Mouse (Mus musculus): ENCODE results near the gene Ksr1. TPM values are rescaled to one million over a fixed set of nuclear protein-coding genes. Genes with fewer than 3 reads are reported as not detected.

Ksr1 gene
- polyA plus RNA-seq, 1 experiment, result 20.3 TPM

DNA sequence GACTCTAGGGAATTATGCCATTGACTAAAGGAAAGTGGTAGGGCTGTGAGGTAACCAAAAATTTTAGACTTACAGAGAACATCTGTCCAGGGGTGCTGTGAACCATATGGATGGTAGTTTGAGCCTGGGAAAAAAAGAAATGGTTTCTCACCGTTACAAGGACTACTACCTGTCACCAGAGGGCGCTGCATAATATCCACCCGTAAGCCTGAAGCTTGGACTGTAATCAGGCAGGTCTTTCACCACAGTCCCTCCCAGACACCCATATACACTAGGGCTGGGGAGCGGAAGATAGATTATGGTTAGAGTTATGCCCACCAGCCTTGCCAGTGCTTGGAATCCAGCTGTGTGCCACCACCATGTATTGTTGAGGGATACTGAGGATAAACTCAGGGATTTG lies 178.8 kb downstream of the Ksr1 start:
- TF ChIP-seq GATA1 (IDR thresholded peaks at IDR 0.05; ENCODE audit: low read length), result no peak

Other genes starting within 250 kb of the Ksr1 start
- gene Nos2, start 225.6 kb downstream of the Ksr1 start, polyA plus RNA-seq (2012), result not detected in 2 replicates
- gene Lgals9, start 161.5 kb downstream of the Ksr1 start, polyA plus RNA-seq (2012), result 37.5 and 52.0 TPM in 2 replicates
- gene Wsb1, start 108.3 kb upstream of the Ksr1 start, polyA plus RNA-seq (2012), result 51.2 and 68.0 TPM in 2 replicates
- gene Gm9964, start 150.5 kb upstream of the Ksr1 start, polyA plus RNA-seq (2012), result not detected in 2 replicates
- 8.0 and 8.5 TPM in 2 replicates for gene Nf1, start 193.3 kb upstream of the Ksr1 start, polyA plus RNA-seq (2012)

All from G1E-ER4 (cell line).